Mouse (Mus musculus) neural tube, embryonic 15.5 days (tissue): ENCODE data around the gene Ccn6. TPM values are rescaled to one million over a fixed set of nuclear protein-coding genes. Genes with fewer than 3 reads are reported as not detected.

Experiments used
- ATAC-seq: fragments of 200-750 bp; cut with Nextera tagmentation; 2 replicates; pipeline ENCODE4 v1.8.0; 2017; ENCODE audit warnings: mild to moderate bottlenecking, moderate TSS enrichment, moderate library complexity; ENCODE audit not compliant: low FRiP score
- H3K27ac ChIP-seq: fragments of 300-500 bp; sonication (generic); replicated peaks from 2 replicates; pipeline ENCODE4 v1.5.1; 2015; ENCODE audit warnings: mild to moderate bottlenecking, inconsistent platforms
- H3K27me3 ChIP-seq: fragments of 300-500 bp; sonication (generic); replicated peaks from 2 replicates; pipeline ENCODE4 v1.6.1; 2015; ENCODE audit warnings: inconsistent platforms
- H3K36me3 ChIP-seq: fragments of 300-500 bp; sonication (generic); 2 replicates; pipeline ENCODE4 v1.6.1; 2015; ENCODE audit warnings: inconsistent platforms
- H3K4me1 ChIP-seq: fragments of 300-500 bp; sonication (generic); 2 replicates; pipeline ENCODE4 v1.6.1; 2015; ENCODE audit warnings: inconsistent platforms
- H3K4me2 ChIP-seq: fragments of 300-500 bp; sonication (generic); 2 replicates; pipeline ENCODE4 v1.6.1; 2015; ENCODE audit warnings: inconsistent platforms, mild to moderate bottlenecking, moderate library complexity
- H3K4me3 ChIP-seq: fragments of 300-500 bp; sonication (generic); replicated peaks from 2 replicates; pipeline ENCODE4 v1.5.1; 2015; ENCODE audit warnings: mild to moderate bottlenecking, inconsistent platforms
- H3K9ac ChIP-seq: fragments of 300-500 bp; sonication (generic); replicated peaks from 2 replicates; pipeline ENCODE4 v1.6.1; 2015; ENCODE audit warnings: mild to moderate bottlenecking, inconsistent platforms
- H3K9me3 ChIP-seq: fragments of 300-500 bp; sonication (generic); replicated peaks from 2 replicates; pipeline ENCODE4 v1.6.1; 2016; ENCODE audit warnings: inconsistent platforms
- WGBS: fragments of 180-500 bp; shearing (Covaris S2); methylation state at CpG from one replicate; pipeline ENCODE4 v1.1.7; 2015; ENCODE audit warnings: mixed read lengths; 5-methylcytosine and 5-hydroxymethylcytosine counted together
- polyA plus RNA-seq: library from polyadenylated mRNA; unstranded; fragments of >200 nt; fragmentation: Nextera tagmentation; extraction: Ambion mirVana; gene quantifications from 2 replicates; pipeline ENCODE4 v1.2.1, GENCODE M21; 2015

The Ccn6 gene
- polyA plus RNA-seq, 1 experiment from 2014 or later, result 0.69 TPM

DNA sequence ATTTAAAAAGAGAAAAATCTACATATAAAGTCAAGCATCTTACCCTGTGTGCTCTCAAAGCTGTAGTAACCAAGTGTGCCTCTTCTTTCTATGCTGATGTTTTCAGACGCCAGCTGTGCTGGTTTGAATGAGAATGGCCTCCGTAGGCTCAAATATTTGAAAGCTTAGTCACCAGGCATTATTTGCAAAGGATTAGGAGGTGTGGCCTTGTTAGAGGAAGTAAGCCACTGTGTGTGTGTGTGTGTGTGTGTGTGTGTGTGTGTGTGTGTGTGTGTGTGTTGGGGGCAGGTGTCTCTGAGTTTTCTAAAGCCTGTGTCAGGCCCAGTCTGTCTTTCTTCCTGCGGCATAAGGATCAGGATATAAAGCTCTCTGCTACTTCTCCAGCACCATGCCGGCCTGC lies 56.7 kb downstream of the Ccn6 start:
- Histone ChIP-seq H3K4me3 (no peak overlapping the region), H3K9me3 (no peaks in the 10 kb centered on the region), H3K27ac (no peak overlapping the region), H3K4me1 (peaks cover 13% of the 10 kb centered on the region), H3K4me2 (no peak overlapping the region), H3K27me3 (no peaks in the 10 kb centered on the region), H3K36me3 (no peaks in the 10 kb centered on the region), H3K9ac (no peak overlapping the region)
- 65% methylated on average over 4 of the region's 4 CpGs for WGBS
- no peak for ATAC-seq

DNA sequence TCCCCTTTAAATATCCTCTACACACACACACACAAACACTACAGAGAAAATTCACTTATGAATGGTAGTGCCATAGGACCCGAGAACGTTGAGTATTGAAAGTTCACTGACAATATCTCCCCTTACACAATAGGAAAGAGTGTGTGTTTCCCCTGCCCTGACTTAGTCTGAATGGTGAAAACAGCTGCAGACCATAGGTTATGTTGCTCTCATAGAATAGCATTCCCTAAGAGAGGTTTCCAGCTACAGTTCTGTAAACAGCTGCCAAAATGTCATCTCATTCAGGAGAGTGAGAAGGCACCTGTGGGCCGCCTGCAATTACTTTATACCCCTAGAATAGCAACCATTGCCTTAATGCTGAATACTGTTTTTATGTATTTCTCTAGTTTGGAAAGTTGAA lies 57.2 kb downstream of the Ccn6 start:
- no peak overlapping the region for H3K27ac ChIP-seq
- H3K27me3 ChIP-seq, result no peaks in the 10 kb centered on the region
- no peak overlapping the region for H3K9ac ChIP-seq
- 65% methylated on average over 3 of the region's 3 CpGs for WGBS
- H3K4me2 ChIP-seq, result no peak overlapping the region
- H3K4me1 ChIP-seq, result peaks cover 13% of the 10 kb centered on the region
- ATAC-seq, result no peak
- H3K36me3 ChIP-seq, result no peaks in the 10 kb centered on the region
- no peak overlapping the region for H3K4me3 ChIP-seq
- H3K9me3 ChIP-seq, result no peaks in the 10 kb centered on the region

DNA sequence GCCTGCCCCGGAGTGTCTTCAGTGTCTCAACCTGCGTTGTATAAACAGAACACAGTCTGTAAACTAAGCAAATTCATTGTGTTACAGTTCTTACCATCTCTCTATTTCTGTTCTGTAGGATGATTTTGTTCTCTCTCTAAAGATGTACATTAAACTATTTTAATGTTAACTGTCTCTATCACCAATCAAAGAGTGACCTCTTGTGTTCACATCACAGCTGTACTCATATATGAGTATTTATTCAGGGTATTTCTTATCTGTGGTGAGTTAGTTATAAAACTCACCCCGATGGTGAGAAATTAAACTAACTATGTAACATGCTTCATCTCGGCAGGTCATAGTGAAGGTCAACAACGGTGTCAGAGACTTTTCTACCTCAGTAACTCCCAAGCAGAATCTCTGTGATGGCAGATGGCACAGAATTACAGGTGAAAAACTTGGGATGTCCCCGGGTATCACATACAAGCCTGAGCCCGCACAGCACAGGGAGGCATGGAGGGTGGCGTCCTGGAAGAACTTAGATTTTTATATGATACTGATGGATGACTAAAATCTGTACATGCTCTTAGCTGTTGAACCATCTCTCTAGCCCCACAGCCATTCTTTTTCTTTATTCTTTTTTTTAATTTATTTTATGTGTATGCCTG lies 58.7 kb downstream of the Ccn6 start:
- no peaks in the 10 kb centered on the region for H3K36me3 ChIP-seq
- H3K27me3 ChIP-seq, result no peaks in the 10 kb centered on the region
- no peak overlapping the region for H3K9ac ChIP-seq
- H3K9me3 ChIP-seq, result no peaks in the 10 kb centered on the region
- no peak overlapping the region for H3K27ac ChIP-seq
- 95% methylated on average over 8 of the region's 8 CpGs for WGBS
- ATAC-seq, result no peak
- peaks cover 10% of the 10 kb centered on the region for H3K4me1 ChIP-seq
- H3K4me3 ChIP-seq, result no peak overlapping the region
- H3K4me2 ChIP-seq, result no peak overlapping the region

Other genes starting within 250 kb of the Ccn6 start
- gene Lama4, start 198.3 kb downstream of the Ccn6 start, polyA plus RNA-seq, result 22.3 and 31.5 TPM in 2 replicates
- gene Fam229b, start 29.9 kb downstream of the Ccn6 start, polyA plus RNA-seq, result 23.8 and 36.8 TPM in 2 replicates
- 7.1 and 10.2 TPM in 2 replicates for gene Tube1, start 29.8 kb downstream of the Ccn6 start, polyA plus RNA-seq
- gene Fyn, start 205.1 kb upstream of the Ccn6 start, polyA plus RNA-seq, result 67.8 and 76.5 TPM in 2 replicates